Mouse (Mus musculus): ENCODE results near the gene Isyna1.

DNA sequence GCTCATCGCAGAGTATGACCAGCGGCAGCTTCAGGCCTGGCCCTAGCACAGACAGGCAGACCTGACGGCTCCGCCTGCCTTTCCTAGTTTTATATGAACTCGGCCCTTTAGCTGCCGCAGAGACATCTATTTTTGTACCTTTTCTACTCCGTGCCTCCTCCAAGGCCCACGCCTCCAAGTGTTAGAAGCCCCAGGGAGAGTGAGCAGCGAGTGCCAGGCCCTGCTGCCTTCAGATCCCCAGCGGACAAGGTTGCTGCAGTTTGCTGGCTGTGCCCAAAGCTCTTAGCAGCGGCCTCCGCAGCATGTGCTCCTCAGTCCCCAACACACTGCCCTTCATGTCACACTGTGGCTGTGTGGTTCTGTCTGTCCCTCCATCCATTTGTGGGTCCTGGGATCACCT is 2.6 kb upstream of the Isyna1 start:
- TF ChIP-seq EP300 (IDR thresholded peaks at IDR 0.05; ENCODE audit: low read depth) (no peak), CTCF (IDR thresholded peaks at IDR 0.05; ENCODE audit: low read depth) (no peak)

All from liver, embryonic 14.5 days (tissue).